Mouse (Mus musculus) brain, embryonic 14.5 days (tissue): Measurements from ENCODE around the gene Runx3.

Source experiments
- CTCF ChIP-seq: fragments of 200-500 bp; IDR thresholded peaks from 2 replicates; pipeline ENCODE4 v1.5.1; 2012; ENCODE audit warnings: inconsistent platforms, mild to moderate bottlenecking, moderate library complexity, borderline replicate concordance; ENCODE audit not compliant: insufficient read depth, insufficient read length; ENCODE audit errors: extremely low read depth
- POLR2A ChIP-seq: fragments of 200-500 bp; IDR thresholded peaks from 2 replicates; pipeline ENCODE4 v1.6.1; 2012; ENCODE audit warnings: mild to moderate bottlenecking, inconsistent platforms, borderline replicate concordance; ENCODE audit not compliant: poor library complexity, insufficient read depth, insufficient read length, severe bottlenecking; ENCODE audit errors: extremely low read depth

GRCm38 (mm10) chr4:135075360-135075759 is 45.1 kb upstream of the Runx3 start:
- TF ChIP-seq CTCF (no peak), POLR2A (no peak)
